Mouse (Mus musculus): ENCODE data around the gene Afdn. TPM values are rescaled to one million over a fixed set of nuclear protein-coding genes. Genes with fewer than 3 reads are reported as not detected.
"Not testable (repeated sequence)": the region's sequence is repeated elsewhere in the genome, so short reads cannot be mapped to it uniquely, and the experiment has no call there.

Afdn gene
- polyA plus RNA-seq, 1 experiment from 2014 or later: 40.4 TPM

- Histone ChIP-seq H3K4me2 (ENCODE audit: low read depth, low read length) (no peak overlapping the region), H3K9ac (ENCODE audit: low read length) (no peak overlapping the region), H3K27me3 (ENCODE audit: control insufficient read depth, insufficient read depth, low read length) (no peaks in the 10 kb centered on the region), H3K4me1 (ENCODE audit: control insufficient read depth, insufficient read depth, low read length) (no peaks in the 10 kb centered on the region), H3K9me3 (replicated peaks; ENCODE audit: control insufficient read depth, low read length) (no peaks in the 10 kb centered on the region), H3K27ac (ENCODE audit: low read length) (no peak overlapping the region), H3K36me3 (ENCODE audit: control insufficient read depth, insufficient read depth) (peaks cover 16% of the 10 kb centered on the region), H3K4me3 (ENCODE audit: low read length) (no peak overlapping the region)
- no peak for ATAC-seq (replicated peaks; ENCODE audit: extremely low read depth, insufficient read depth, low FRiP score)
- WGBS: 91% methylated on average over 4 of the region's 4 CpGs
These were observed 59.0 kb downstream of the Afdn start for GRCm38 (mm10) chr17:13819342-13819741.

GRCm38 (mm10) chr17:13820676-13821075, 60.3 kb downstream of the Afdn start:
- H3K36me3 ChIP-seq (ENCODE audit: control insufficient read depth, insufficient read depth): peaks cover 18% of the 10 kb centered on the region
- 95% methylated on average over 2 of the region's 2 CpGs for WGBS
- H3K4me2 ChIP-seq (ENCODE audit: low read depth, low read length): no peak overlapping the region
- H3K9ac ChIP-seq (ENCODE audit: low read length): no peak overlapping the region
- H3K27me3 ChIP-seq (ENCODE audit: control insufficient read depth, insufficient read depth, low read length): no peaks in the 10 kb centered on the region
- H3K27ac ChIP-seq (ENCODE audit: low read length): no peak overlapping the region
- ATAC-seq (replicated peaks; ENCODE audit: extremely low read depth, insufficient read depth, low FRiP score): no peak
- H3K9me3 ChIP-seq (replicated peaks; ENCODE audit: control insufficient read depth, low read length): no peaks in the 10 kb centered on the region
- no peak overlapping the region for H3K4me3 ChIP-seq (ENCODE audit: low read length)
- H3K4me1 ChIP-seq (ENCODE audit: control insufficient read depth, insufficient read depth, low read length): no peaks in the 10 kb centered on the region

GRCm38 (mm10) chr17:13825421-13825820, 65.1 kb downstream of the Afdn start:
- H3K27ac ChIP-seq (ENCODE audit: low read length): no peak overlapping the region
- H3K9ac ChIP-seq (ENCODE audit: low read length): no peak overlapping the region
- H3K4me3 ChIP-seq (ENCODE audit: low read length): no peak overlapping the region
- H3K9me3 ChIP-seq (replicated peaks; ENCODE audit: control insufficient read depth, low read length): no peaks in the 10 kb centered on the region
- no peak for ATAC-seq (replicated peaks; ENCODE audit: extremely low read depth, insufficient read depth, low FRiP score)
- H3K36me3 ChIP-seq (ENCODE audit: control insufficient read depth, insufficient read depth): peaks cover 12% of the 10 kb centered on the region
- H3K27me3 ChIP-seq (ENCODE audit: control insufficient read depth, insufficient read depth, low read length): no peaks in the 10 kb centered on the region
- H3K4me2 ChIP-seq (ENCODE audit: low read depth, low read length): no peak overlapping the region
- WGBS: 85% methylated on average over 2 of the region's 2 CpGs
- H3K4me1 ChIP-seq (ENCODE audit: control insufficient read depth, insufficient read depth, low read length): no peaks in the 10 kb centered on the region

DNA sequence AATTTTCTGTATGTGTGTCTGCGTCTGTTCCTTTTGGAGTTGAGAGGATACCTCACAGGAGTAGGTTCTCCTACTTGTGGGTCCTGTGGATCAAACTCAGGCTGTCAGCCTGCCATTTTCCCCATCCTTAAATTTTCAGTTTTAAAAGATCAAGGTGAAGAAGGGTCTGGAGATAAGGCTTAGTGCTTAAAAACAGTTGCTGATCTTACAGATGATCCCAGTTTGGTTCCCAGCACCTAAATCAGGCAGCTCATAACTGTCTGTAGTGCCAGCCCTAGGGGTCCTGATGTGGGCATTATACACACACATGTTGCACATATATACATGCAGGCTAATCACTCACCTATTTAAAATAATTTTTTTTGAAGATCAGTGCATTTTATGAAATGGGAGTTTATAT, 69.9 kb downstream of the Afdn start:
- no peaks in the 10 kb centered on the region for H3K4me1 ChIP-seq (ENCODE audit: control insufficient read depth, insufficient read depth, low read length)
- WGBS: 96% methylated on average over 1 of the region's 1 CpGs
- no peaks in the 10 kb centered on the region for H3K27me3 ChIP-seq (ENCODE audit: control insufficient read depth, insufficient read depth, low read length)
- no peak overlapping the region for H3K27ac ChIP-seq (ENCODE audit: low read length)
- no peak overlapping the region for H3K4me3 ChIP-seq (ENCODE audit: low read length)
- peaks cover 28% of the 10 kb centered on the region for H3K36me3 ChIP-seq (ENCODE audit: control insufficient read depth, insufficient read depth)
- H3K9me3 ChIP-seq (replicated peaks; ENCODE audit: control insufficient read depth, low read length): no peaks in the 10 kb centered on the region
- ATAC-seq (replicated peaks; ENCODE audit: extremely low read depth, insufficient read depth, low FRiP score): no peak
- H3K4me2 ChIP-seq (ENCODE audit: low read depth, low read length): no peak overlapping the region
- no peak overlapping the region for H3K9ac ChIP-seq (ENCODE audit: low read length)

DNA sequence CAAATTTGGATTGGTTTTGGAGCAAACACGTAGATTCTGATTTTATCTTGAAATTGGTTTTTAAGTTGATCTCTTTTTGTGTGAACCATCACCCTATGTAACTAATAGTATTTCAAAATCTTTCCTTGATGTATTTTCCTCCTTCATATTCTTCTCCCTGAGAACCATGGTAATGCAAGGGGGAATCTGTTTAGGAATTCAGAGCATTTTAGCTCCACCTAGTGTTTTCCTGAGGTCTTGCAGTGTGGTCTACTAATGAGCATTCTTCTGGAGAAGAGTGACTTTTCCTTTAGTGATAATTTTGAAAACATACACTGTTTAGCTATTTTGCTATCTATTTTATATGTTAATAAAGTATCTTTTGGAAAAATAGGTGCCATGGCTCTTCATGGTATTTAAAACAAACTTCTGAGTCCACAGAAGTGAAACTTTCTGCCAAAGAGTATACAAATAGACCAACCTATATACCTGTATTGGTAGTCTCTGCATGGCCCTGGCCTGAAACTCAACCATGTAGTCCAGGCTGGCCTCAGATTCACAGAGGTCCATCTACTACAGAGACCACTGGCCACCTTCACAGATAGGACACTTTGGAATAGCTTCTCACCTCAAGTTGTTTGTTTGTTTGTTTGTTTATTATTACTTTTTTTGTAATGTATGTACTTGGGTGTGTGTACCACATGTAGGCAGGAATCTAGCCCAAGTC, 70.5 kb downstream of the Afdn start:
- no peak overlapping the region for H3K27ac ChIP-seq (ENCODE audit: low read length)
- 72% methylated on average over 1 of the region's 1 CpGs for WGBS
- no peak overlapping the region for H3K4me2 ChIP-seq (ENCODE audit: low read depth, low read length)
- no peaks in the 10 kb centered on the region for H3K27me3 ChIP-seq (ENCODE audit: control insufficient read depth, insufficient read depth, low read length)
- ATAC-seq (replicated peaks; ENCODE audit: extremely low read depth, insufficient read depth, low FRiP score): no peak
- H3K9me3 ChIP-seq (replicated peaks; ENCODE audit: control insufficient read depth, low read length): no peaks in the 10 kb centered on the region
- H3K4me1 ChIP-seq (ENCODE audit: control insufficient read depth, insufficient read depth, low read length): no peaks in the 10 kb centered on the region
- peaks cover 30% of the 10 kb centered on the region for H3K36me3 ChIP-seq (ENCODE audit: control insufficient read depth, insufficient read depth)
- no peak overlapping the region for H3K4me3 ChIP-seq (ENCODE audit: low read length)
- no peak overlapping the region for H3K9ac ChIP-seq (ENCODE audit: low read length)

DNA sequence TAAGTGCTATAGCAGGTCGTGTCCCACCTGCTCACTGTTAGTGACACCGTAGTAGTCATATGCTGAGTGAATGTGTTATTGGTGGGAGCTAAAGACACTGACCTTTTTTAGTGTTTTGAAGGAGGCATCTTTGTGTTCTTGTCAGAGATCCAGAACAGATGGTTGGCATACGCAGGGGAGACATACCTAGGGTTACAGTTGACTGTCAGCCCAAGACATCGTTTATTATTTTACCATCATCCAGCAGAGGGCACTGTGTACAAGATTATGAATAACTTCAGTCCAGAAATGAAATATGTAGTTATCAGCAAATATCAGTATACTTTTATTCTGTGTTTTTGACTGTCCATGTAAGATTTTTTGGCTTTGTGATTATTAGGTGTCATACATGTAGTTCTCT, 75.5 kb downstream of the Afdn start:
- Histone ChIP-seq H3K27ac (ENCODE audit: low read length) (no peak overlapping the region), H3K9ac (ENCODE audit: low read length) (no peak overlapping the region), H3K4me1 (ENCODE audit: control insufficient read depth, insufficient read depth, low read length) (no peaks in the 10 kb centered on the region), H3K4me3 (ENCODE audit: low read length) (no peak overlapping the region), H3K4me2 (ENCODE audit: low read depth, low read length) (no peak overlapping the region), H3K27me3 (ENCODE audit: control insufficient read depth, insufficient read depth, low read length) (no peaks in the 10 kb centered on the region), H3K36me3 (ENCODE audit: control insufficient read depth, insufficient read depth) (peaks cover 28% of the 10 kb centered on the region), H3K9me3 (replicated peaks; ENCODE audit: control insufficient read depth, low read length) (no peaks in the 10 kb centered on the region)
- WGBS: 76% methylated on average over 4 of the region's 4 CpGs
- no peak for ATAC-seq (replicated peaks; ENCODE audit: extremely low read depth, insufficient read depth, low FRiP score)

DNA sequence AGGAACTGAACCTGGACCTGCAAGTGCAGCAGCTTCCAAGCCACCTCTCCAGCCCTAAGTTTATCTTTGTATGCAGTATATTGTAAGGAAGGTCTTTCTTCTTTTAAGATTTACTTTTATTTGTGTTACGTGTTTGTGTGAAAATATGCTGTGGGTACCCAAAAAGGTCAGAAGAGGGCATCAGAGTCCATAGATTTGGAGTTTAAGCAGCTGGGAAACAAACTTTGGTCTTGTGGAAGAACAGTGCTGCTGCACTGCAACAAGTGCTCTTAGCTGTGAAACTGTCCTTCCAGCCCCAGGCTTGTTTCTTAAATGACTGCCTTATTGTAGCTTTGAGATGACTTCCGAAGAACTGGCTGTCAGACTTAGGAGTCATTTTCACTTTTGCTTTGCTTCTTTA, 89.8 kb downstream of the Afdn start:
- Histone ChIP-seq H3K4me3 (ENCODE audit: low read length) (no peak overlapping the region), H3K9ac (ENCODE audit: low read length) (no peak overlapping the region), H3K36me3 (ENCODE audit: control insufficient read depth, insufficient read depth) (peaks cover 29% of the 10 kb centered on the region), H3K4me2 (ENCODE audit: low read depth, low read length) (no peak overlapping the region), H3K27ac (ENCODE audit: low read length) (no peak overlapping the region), H3K4me1 (ENCODE audit: control insufficient read depth, insufficient read depth, low read length) (no peaks in the 10 kb centered on the region), H3K27me3 (ENCODE audit: control insufficient read depth, insufficient read depth, low read length) (no peaks in the 10 kb centered on the region), H3K9me3 (replicated peaks; ENCODE audit: control insufficient read depth, low read length) (no peaks in the 10 kb centered on the region)
- ATAC-seq (replicated peaks; ENCODE audit: extremely low read depth, insufficient read depth, low FRiP score): no peak
- 94% methylated on average over 2 of the region's 2 CpGs for WGBS

GRCm38 (mm10) chr17:13853883-13854282, 93.5 kb downstream of the Afdn start:
- H3K27ac ChIP-seq (ENCODE audit: low read length); H3K27me3 ChIP-seq (ENCODE audit: control insufficient read depth, insufficient read depth, low read length); ATAC-seq (replicated peaks; ENCODE audit: extremely low read depth, insufficient read depth, low FRiP score); H3K4me3 ChIP-seq (ENCODE audit: low read length); H3K9ac ChIP-seq (ENCODE audit: low read length); H3K9me3 ChIP-seq (replicated peaks; ENCODE audit: control insufficient read depth, low read length); H3K4me2 ChIP-seq (ENCODE audit: low read depth, low read length); H3K4me1 ChIP-seq (ENCODE audit: control insufficient read depth, insufficient read depth, low read length): not testable (repeated sequence)
- 79% methylated on average over 7 of the region's 7 CpGs for WGBS
- H3K36me3 ChIP-seq (ENCODE audit: control insufficient read depth, insufficient read depth): peaks cover 41% of the 10 kb centered on the region

- no peak for ATAC-seq (replicated peaks; ENCODE audit: extremely low read depth, insufficient read depth, low FRiP score)
- WGBS: 78% methylated on average over 1 of the region's 1 CpGs
- no peak overlapping the region for H3K9ac ChIP-seq (ENCODE audit: low read length)
- H3K27me3 ChIP-seq (ENCODE audit: control insufficient read depth, insufficient read depth, low read length): no peaks in the 10 kb centered on the region
- H3K4me3 ChIP-seq (ENCODE audit: low read length): no peak overlapping the region
- no peak overlapping the region for H3K4me2 ChIP-seq (ENCODE audit: low read depth, low read length)
- H3K9me3 ChIP-seq (replicated peaks; ENCODE audit: control insufficient read depth, low read length): no peaks in the 10 kb centered on the region
- no peaks in the 10 kb centered on the region for H3K4me1 ChIP-seq (ENCODE audit: control insufficient read depth, insufficient read depth, low read length)
- no peak overlapping the region for H3K27ac ChIP-seq (ENCODE audit: low read length)
- H3K36me3 ChIP-seq (ENCODE audit: control insufficient read depth, insufficient read depth): peaks cover 46% of the 10 kb centered on the region
These were observed 95.1 kb downstream of the Afdn start for GRCm38 (mm10) chr17:13855396-13855795.
